Mouse (Mus musculus): ENCODE results near the gene Lst1. TPM values are rescaled to one million over a fixed set of nuclear protein-coding genes. Genes with fewer than 3 reads are reported as not detected.

The Lst1 gene
- polyA plus RNA-seq, 1 experiment, result 20.4 TPM

- no peak for DNase-seq (ENCODE audit: low spot score)
Measured at GRCm38 (mm10) chr17:35209785-35210535, 21.7 kb upstream of the Lst1 start.

- DNase-seq (ENCODE audit: low spot score), result no peak
Measured at GRCm38 (mm10) chr17:35205380-35205769, 17.1 kb upstream of the Lst1 start.

GRCm38 (mm10) chr17:35204494-35205379 is 16.5 kb upstream of the Lst1 start, which contains the start of gene Lta:
Gene Lta (minus strand): TSS chr17:35205351.
- DNase-seq (ENCODE audit: low spot score), result no peak

GRCm38 (mm10) chr17:35202442-35202841 is 14.2 kb upstream of the Lst1 start:
- DNase-seq (ENCODE audit: low spot score), result no peak

GRCm38 (mm10) chr17:35201787-35202186 is 13.5 kb upstream of the Lst1 start, which contains the start of gene Tnf:
Gene Tnf (minus strand): TSS chr17:35202007.
- no peak for DNase-seq (ENCODE audit: low spot score)

- no peak for DNase-seq (ENCODE audit: low spot score)
Measured at GRCm38 (mm10) chr17:35201128-35201527, 12.9 kb upstream of the Lst1 start.

GRCm38 (mm10) chr17:35200398-35200797 is 12.2 kb upstream of the Lst1 start:
- no peak for DNase-seq (ENCODE audit: low spot score)

GRCm38 (mm10) chr17:35198946-35199345 is 10.7 kb upstream of the Lst1 start:
- DNase-seq (ENCODE audit: low spot score), result no peak

GRCm38 (mm10) chr17:35198029-35198428 is 9.8 kb upstream of the Lst1 start:
- DNase-seq (ENCODE audit: low spot score), result no peak

- DNase-seq (ENCODE audit: low spot score), result no peak
Measured at GRCm38 (mm10) chr17:35197126-35197525, 8.9 kb upstream of the Lst1 start.

- DNase-seq (ENCODE audit: low spot score), result no peak
Measured at GRCm38 (mm10) chr17:35196321-35196641, 8.0 kb upstream of the Lst1 start.

GRCm38 (mm10) chr17:35195631-35196320 is 7.5 kb upstream of the Lst1 start:
- DNase-seq (ENCODE audit: low spot score), result peak; percentile 72

GRCm38 (mm10) chr17:35194844-35195630 is 6.8 kb upstream of the Lst1 start:
- no peak for DNase-seq (ENCODE audit: low spot score)

- DNase-seq (ENCODE audit: low spot score), result no peak
Measured at GRCm38 (mm10) chr17:35193881-35194843, 5.9 kb upstream of the Lst1 start, which contains the start of gene Ltb. Gene Ltb (plus strand): TSS chr17:35194439.

GRCm38 (mm10) chr17:35192924-35193323 is 4.7 kb upstream of the Lst1 start:
- DNase-seq (ENCODE audit: low spot score), result no peak

- no peak for DNase-seq (ENCODE audit: low spot score)
Measured at GRCm38 (mm10) chr17:35191723-35192122, 3.5 kb upstream of the Lst1 start.

- DNase-seq (ENCODE audit: low spot score), result no peak
Measured at GRCm38 (mm10) chr17:35190096-35190495, 1.9 kb upstream of the Lst1 start.

GRCm38 (mm10) chr17:35189186-35189585 is 947 bp upstream of the Lst1 start:
- DNase-seq (ENCODE audit: low spot score), result no peak

- DNase-seq (ENCODE audit: low spot score), result no peak
Measured at GRCm38 (mm10) chr17:35187345-35187744, 894 bp downstream of the Lst1 start.

- no peak for DNase-seq (ENCODE audit: low spot score)
Measured at GRCm38 (mm10) chr17:35186681-35187080, 1.6 kb downstream of the Lst1 start.

All from urinary bladder, adult 2 months (tissue).